Mouse (Mus musculus): ENCODE data around the gene St14. TPM values are rescaled to one million over a fixed set of nuclear protein-coding genes. Genes with fewer than 3 reads are reported as not detected.
"Not testable (repeated sequence)": the region's sequence is repeated elsewhere in the genome, so short reads cannot be mapped to it uniquely, and the experiment has no call there.

The St14 gene
- total RNA-seq, 2 experiments from 2014 or later = 0.38 to 0.61 TPM

DNA sequence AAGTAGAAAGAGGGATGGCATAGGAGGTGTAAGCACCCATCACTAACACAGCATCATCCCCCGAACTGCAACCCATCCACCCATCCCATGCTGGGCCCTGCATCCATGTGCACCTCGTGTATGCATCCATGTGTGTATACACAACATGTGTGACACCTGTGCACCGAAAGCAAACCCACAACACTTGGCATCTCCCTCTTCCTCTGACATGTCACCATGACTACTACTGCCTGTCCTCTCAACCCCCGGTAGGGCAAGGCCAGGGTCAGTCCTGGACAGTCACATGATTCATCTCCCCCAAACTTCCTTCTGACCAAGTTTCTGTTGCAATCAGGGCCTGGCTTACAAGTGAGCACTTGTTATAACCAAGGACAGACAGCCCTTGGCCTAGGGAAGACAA is 42.8 kb downstream of the St14 start:
- DNase-seq = no peak
- intact Hi-C loops (cut with DNase I) = loop anchor here (5.0 to 10.0 kb wide), 2 partner anchors 258 to 354 kb away; no protein-coding TSS in a partner anchor

DNA sequence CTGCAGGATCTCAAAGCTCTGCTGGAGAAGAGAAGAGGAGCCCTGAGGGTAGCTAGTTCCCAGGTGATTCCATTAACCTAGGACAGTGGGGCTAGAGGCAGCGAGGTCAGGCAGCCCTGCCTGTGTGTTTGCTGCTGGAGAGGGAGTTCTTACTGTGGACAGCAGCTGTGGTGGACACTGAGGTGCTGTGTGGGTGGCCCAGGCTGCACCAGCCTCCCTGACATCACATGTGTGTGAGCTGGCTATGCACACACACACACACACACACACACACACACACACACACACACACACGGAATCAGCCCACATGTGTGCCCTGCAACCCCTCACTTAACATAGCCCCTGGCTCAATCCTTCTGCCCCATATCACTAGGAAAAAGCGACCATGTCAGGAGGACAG is 43.5 kb downstream of the St14 start:
- intact Hi-C loops (cut with DNase I) = loop anchor here (5.0 to 10.0 kb wide), 2 partner anchors 259 to 353 kb away; no protein-coding TSS in a partner anchor
- no peak for DNase-seq

DNA sequence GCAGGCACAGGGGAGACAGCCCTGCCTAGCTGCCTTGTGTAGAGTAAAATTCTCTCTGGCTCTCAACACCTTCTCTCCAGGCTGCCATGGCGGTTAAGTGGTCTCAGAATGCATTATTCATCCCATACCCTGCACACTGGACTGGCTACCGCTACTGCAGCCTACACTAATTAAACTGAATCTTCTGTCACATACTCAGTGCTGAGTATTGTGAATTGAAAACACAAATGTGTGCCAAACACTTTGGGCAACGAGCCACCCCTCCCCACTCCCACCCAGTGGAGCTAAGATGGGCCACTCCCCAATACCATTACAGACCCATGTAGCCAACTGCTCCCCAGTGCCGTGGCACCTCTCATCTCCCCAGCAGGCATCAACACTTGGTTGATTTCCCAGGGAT is 44.2 kb downstream of the St14 start:
- no peak for DNase-seq
- intact Hi-C loops (cut with DNase I) = loop anchor here (2.0 to 10.0 kb wide), 3 partner anchors 260 to 649 kb away; no protein-coding TSS in a partner anchor

DNA sequence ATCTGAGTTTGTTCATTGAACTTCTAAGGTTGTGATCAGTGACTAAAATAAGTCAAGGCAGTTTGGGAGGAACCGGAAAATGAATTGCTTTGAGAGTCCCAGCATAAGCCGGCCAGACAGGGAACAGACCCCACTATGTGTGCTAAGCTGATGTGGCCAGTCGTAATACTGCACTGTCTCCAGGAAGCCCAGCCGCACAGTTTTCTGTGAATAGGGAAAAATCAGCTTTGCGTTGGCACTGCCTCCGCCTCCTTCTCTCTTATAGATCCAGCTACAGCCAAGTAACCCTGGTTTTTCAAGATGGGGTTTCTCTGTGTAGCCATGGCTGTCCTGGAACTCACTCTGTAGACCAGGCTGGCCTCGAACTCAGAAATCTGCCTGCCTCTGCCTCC is 44.9 kb downstream of the St14 start:
- intact Hi-C loops (cut with DNase I) = loop anchor here (2.0 to 10.0 kb wide), 3 partner anchors 261 to 648 kb away; no protein-coding TSS in a partner anchor
- DNase-seq = no peak

DNA sequence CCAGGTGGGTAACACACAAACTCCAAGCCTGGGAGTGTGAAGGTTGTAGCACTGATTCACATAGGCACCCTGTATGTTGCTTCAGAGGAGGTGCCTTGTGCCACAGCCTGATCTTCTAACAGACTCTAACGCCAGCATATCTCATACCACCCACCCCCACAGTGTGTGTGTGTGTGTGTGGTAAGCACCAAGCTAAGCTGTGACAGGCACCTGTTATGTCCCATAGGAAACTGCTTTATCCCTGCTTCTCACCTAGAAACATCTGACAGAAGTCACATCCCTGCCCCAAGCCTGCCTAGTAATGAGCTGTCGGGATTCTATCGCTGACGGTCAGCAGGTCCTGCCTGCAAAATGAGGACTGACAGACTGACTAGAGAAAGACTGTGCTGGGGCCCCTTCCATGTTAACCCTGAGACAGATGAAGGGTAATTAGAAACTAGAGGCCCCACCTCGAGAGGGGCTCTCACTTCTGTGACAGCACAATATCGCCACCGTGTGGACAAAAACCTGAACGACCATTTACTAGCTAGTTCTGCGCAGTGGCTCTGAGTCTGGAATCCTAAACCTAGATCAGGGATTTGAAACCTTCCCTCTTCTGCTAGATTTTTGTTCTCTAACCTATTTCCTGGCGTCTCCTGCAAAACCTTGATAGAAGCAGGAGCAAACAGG is 45.4 kb downstream of the St14 start:
- DNase-seq = peak; percentile 62 to 68
- intact Hi-C loops (cut with DNase I) = loop anchor here (2.0 to 10.0 kb wide), 3 partner anchors 261 to 647 kb away; no protein-coding TSS in a partner anchor

DNA sequence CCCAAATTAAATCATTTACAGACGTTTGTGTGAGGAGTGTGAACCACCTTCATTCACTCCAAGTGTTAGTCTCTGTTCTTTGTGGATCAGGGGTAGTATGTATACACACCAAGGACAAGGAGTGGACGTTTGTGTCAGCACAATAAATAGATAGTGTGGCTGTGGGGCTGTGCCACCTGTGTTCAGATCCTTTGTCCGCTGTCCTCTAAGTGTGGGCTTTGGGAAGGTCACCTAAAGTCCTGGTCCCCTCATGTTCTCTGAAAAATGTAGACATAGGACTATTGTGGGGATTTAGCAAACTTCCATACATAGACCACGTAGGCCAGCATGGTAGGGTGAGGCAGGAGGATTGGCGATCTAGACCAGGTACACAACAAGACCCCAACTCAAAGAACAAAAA is 46.1 kb downstream of the St14 start:
- intact Hi-C loops (cut with DNase I) = loop anchor here (5.0 to 10.0 kb wide), 2 partner anchors 262 to 351 kb away; no protein-coding TSS in a partner anchor
- DNase-seq = no peak

DNA sequence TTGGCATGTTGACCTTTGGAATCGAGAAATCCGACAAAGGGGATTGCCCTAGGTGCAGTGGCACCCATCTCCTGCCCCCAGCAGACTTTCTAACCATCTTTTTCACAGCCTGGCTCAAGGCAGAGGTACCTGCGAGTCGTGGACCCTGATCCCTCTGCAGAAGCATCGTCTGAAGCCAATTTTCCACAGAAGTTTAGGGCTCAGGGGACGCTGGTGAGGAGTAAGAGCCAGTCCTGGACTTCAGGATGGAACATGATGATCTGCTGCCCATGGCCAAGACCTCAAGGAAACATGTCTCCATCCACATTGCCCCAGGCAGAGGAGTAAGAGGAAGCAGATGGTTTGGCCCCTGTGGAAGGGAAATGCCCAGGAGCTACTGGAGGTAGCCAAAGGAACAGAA is 48.9 kb downstream of the St14 start:
- no peak for DNase-seq
- intact Hi-C loops (cut with DNase I) = loop anchor here (1.0 to 10.0 kb wide), 3 partner anchors 142 to 602 kb away; no protein-coding TSS in a partner anchor

DNA sequence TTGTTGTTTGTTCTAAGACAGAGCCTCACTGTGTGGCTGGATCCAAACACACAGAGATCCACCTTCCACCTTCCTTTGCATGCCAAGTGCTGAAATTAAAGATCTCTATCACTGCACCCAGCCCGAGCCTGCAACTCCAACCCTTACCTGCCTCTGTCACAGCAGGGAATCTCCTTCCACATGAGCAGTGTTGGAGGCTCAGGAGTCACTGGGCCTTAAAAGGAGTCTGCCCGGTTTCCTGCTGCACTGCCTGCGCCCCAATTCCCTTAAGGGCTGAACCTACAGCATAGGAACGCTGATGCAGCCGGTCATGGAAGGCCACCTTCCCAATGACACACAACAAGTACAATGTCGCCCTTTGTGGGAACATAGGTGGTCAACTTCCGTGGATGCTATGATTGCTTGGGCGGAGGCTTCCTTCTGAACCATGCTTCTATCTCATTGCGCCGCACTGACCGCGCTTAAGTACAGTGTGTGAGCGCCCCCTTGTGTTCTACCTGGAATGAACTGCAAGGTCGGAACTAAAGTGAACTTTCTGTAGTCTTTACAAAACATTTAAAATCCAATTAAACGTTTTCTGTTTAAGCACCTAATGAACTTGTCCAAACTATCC is 49.5 kb downstream of the St14 start:
- intact Hi-C loops (cut with DNase I) = loop anchor here (1.0 to 10.0 kb wide), 3 partner anchors 141 to 602 kb away; no protein-coding TSS in a partner anchor
- DNase-seq = peak; percentile 77 to 83

DNA sequence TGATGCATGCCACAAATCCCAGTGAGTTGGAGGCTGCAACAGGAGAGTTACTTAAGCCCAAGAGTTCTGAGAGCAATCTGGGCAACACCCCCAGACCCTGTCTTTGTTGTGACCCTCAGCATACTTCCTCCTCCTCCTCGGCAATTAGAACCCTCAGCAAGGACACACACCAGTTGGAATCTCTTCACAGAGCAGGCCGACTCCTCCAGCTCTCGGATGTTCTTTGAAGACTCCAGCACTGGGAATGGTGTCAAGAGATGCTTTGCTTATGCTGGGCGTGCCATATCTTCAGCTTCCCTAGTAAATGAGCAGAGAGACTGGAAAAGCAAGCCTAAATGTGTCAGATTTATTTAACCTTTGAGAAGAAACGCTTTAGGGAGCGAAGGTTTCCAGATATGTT is 50.9 kb downstream of the St14 start:
- intact Hi-C loops (cut with DNase I) = loop anchor here (10.0 kb wide), 1 partner anchor 346 kb away; no protein-coding TSS in a partner anchor
- no peak for DNase-seq

DNA sequence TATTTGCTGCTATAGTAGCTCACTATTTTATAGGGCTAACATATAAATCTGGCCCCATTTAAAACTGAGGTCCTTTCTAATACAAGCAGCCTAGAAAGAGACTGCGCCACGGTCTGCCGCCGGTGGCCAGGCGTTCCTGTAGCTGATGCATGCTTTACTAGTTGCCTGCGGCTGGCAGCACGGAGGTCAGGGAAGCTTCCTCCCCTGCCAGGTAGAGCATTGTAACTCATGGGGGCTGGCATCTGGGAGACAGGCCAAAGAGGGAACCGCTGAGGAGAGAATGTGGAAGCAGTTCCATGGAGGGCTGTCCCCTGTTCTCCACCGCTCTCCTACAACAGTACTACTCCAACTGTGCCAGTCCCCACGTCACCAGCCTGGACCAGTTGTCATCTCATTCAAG is 56.8 kb downstream of the St14 start:
- no peak for DNase-seq

DNA sequence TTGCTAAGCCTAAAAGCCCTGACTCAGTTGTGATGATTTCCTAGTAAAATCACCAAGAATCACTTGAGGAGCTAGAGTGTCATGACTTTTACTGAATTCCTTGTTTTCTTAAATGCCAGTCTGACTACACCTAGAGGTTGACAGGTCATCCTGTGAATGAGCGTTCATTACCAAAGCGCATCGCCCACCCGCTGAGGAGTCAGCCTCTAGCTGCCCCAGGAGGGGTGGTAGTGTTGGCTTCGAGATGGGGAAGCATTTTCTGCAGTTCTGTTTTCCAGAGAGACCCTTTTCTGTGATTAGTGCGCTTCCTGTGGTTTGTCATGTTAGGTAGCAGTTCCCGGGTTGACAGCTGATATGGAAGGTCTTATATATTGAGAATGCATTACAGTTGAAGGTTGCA is 57.9 kb downstream of the St14 start:
- intact Hi-C loops (cut with DNase I) = no loop called here
- DNase-seq = no peak

More for the DNA sequence above, 56.8 kb downstream of the St14 start:
- intact Hi-C loops (cut with DNase I) = no loop called here

DNA sequence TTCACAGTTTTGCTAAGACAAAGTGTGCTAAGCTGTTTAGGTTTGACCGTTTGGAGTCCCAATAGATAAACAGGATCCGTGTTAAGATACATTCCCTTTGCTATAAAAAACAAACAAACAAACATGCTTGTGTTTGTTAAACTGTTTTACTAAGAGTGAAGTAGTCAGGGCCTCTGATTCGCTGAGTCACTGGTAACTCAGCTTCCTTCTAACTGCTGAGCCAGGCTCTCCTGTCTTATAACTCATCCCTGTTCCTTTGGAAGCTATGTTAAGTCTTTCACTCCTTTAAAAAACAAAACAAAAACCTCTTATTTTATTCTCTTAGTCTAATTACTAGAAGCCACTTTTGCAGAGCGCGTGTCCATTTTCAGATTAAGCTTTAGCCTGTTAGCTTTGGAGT is 59.4 kb downstream of the St14 start:
- intact Hi-C loops (cut with DNase I) = no loop called here
- DNase-seq = no peak

DNA sequence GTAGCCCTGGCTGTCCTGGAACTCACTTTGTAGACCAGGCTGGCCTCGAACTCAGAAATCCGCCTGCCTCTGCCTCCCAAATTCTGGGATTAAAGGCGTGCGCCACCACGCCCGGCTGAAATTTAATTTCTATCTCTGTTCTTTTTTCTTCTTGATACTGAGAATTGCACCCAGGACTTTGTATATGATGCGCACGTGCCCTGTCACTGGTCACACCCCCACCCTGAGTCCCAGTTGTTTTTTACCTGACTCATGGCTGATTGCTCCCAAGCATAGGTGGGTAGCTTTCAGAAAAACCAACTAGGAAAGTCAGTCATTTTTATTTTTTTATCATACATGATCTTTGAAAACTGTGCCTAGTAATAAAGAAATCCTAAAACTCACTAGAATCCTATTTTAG is 60.9 kb downstream of the St14 start:
- intact Hi-C loops (cut with DNase I) = no loop called here
- DNase-seq = no peak

DNA sequence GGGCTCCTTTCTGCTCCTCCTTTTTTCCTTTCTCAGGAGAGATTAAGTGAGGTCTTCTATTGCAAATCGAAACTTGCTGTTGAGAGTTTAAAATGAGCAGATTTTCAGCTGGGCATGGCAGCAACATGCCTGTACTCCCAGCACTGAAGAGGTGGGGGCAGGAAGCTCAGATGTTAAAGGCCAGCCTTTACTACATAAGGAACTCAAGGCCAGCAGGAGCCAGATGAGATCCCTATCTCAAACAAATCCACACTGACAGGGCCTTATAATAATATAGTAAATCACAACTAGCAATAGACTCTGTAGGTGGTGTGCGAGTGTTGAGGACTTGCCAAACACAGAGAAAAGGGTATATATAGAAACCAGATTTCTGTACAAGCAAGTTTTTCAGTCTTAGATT is 72.9 kb downstream of the St14 start:
- intact Hi-C loops (cut with DNase I) = no loop called here
- DNase-seq = no peak

DNA sequence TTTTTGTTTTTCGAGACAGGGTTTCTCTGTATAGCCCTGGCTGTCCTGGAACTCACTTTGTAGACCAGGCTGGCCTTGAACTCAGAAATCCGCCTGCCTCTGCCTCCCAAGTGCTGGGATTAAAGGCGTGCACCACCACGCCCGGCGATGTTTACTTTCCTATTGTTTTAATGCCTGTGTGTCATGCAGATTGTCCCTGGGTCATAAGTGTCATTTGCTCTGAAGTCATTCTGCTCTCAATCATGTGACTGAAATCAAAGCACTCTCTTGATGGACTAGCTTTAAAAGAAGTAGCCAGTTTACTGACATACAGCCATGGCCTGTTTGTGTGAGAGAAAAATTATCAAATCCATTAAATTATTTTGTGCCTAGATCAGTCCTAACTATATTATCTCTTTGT is 80.1 kb downstream of the St14 start:
- DNase-seq; intact Hi-C loops (cut with DNase I): not testable (repeated sequence)

DNA sequence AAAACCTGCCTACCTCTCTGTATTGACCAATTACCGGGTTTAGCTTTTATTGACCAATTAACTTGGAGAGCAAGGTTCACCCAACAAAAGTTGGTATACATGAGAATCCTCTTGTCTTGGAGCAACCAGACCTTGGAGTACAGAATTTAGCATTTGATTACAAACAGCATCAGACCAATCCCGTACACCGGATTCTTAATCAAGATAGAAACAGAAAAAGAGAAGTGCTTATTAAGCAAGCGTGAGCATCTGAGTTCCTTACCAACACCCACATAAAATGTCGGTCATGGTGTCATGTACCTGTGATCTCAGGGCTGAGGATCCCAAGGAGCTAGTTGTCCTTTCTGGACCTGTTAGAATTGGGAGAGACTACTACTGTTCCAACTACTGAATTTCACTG is 81.4 kb downstream of the St14 start:
- DNase-seq = no peak
- intact Hi-C loops (cut with DNase I) = no loop called here

Other genes with a start within 250 kb of the St14 start
- 1 to 10 TPM; 5.5 to 7.0 TPM for gene Adamts15, start 209.4 kb downstream of the St14 start, total RNA-seq (2021)
- gene Adamts8, start 189.3 kb downstream of the St14 start, total RNA-seq (2021) = 1 to 10 TPM; 3.2 to 4.0 TPM
- 10 to 100 TPM; 38.0 to 39.8 TPM for gene Zbtb44, start 101.2 kb downstream of the St14 start, total RNA-seq (2021)
- 100 to 1,000 TPM; 294 to 315 TPM for gene Aplp2, start 80.0 kb upstream of the St14 start, total RNA-seq (2021)
- gene Prdm10, start 148.7 kb upstream of the St14 start, total RNA-seq (2021) = 1 to 10 TPM; 4.2 to 4.7 TPM